Comparison of ENCODE assay signal across 10 mouse cellular contexts in genomic region chr12:26311548-26311947, GRCm38 (mm10).
DNase-seq lines count a peak whose midpoint lies in the region; TF ChIP-seq lines count a peak whose summit lies in the region.
"Had no signal": no experiment of that assay in that cellular context is flagged by ENCODE, and none has a peak within 500 bp of the region (broad histone marks: within the 10 kb centered on the region; RNA-seq: fewer than 3 reads in every experiment).

No protein-coding gene starts in this region.

- H3K36me3 ChIP-seq in spleen, adult 2 months (ENCODE audit: control insufficient read depth, insufficient read depth, low read length): peaks cover 7% of the 10 kb centered on the region
- H3K36me3 ChIP-seq: stomach, embryonic 15.5 days had no signal

- H3K4me3 ChIP-seq in spleen, adult 2 months (ENCODE audit: extremely low read depth, insufficient read depth, insufficient read length): no peak overlapping the region
- H3K4me3 ChIP-seq: limb, embryonic 13.5 days; stomach, embryonic 15.5 days had no signal

- no peaks in the 10 kb centered on the region for H3K27me3 ChIP-seq in spleen, adult 2 months (ENCODE audit: control insufficient read depth, insufficient read depth, low read length)
- H3K27me3 ChIP-seq: limb, embryonic 13.5 days; stomach, embryonic 15.5 days had no signal

- H3K27ac ChIP-seq in spleen, adult 2 months (ENCODE audit: insufficient read depth, low read length): no peak overlapping the region
- H3K27ac ChIP-seq: limb, embryonic 13.5 days; stomach, embryonic 15.5 days had no signal

- no peaks in the 10 kb centered on the region for H3K4me1 ChIP-seq in spleen, adult 2 months (ENCODE audit: control insufficient read depth, insufficient read depth, insufficient read length)
- H3K4me1 ChIP-seq: limb, embryonic 13.5 days; stomach, embryonic 15.5 days had no signal

- no peak for TF ChIP-seq CTCF in spleen, adult 2 months (IDR thresholded peaks at IDR 0.05; ENCODE audit: extremely low read depth, insufficient read depth, insufficient read length, insufficient replicate concordance)

- DNase-seq in heart, adult 8-10 months (ENCODE audit: low spot score): peak; percentile 60
- no peak for DNase-seq in heart, adult 11 months
- peak; percentile 11 for DNase-seq in A20 (ENCODE audit: low read depth, low spot score)
- DNase-seq in adrenal gland, adult 2 months: peak; percentile 33
- peak; percentile 56 for DNase-seq in embryo, embryonic 11 days
- DNase-seq in hindlimb bud, embryonic 11.5 days (ENCODE audit: extremely low spot score, low read depth, low spot score): peak; percentile 42
- DNase-seq in lung, postnatal 25 days (ENCODE audit: low spot score): peak; percentile 53
- DNase-seq in spleen, adult 2 months (ENCODE audit: low read depth in 1 of 2, low spot score in 2 of 2): peak; percentile 29 to 31

- TF ChIP-seq POLR2A in spleen, adult 2 months (IDR thresholded peaks at IDR 0.05; ENCODE audit: low read depth, low read length): no peak
